Mouse (Mus musculus) limb, embryonic 11.5 days (tissue): ENCODE results near the gene Sipa1l3. TPM values are rescaled to one million over a fixed set of nuclear protein-coding genes. Genes with fewer than 3 reads are reported as not detected.

ENCODE experiments used
- ATAC-seq: fragments of 200-750 bp; cut with Nextera tagmentation; 2 replicates; pipeline ENCODE4 v1.8.0; 2017; ENCODE audit warnings: low read depth; ENCODE audit not compliant: insufficient number of reproducible peaks, low FRiP score, low TSS enrichment
- DNase-seq: peaks from one replicate; pipeline ENCODE4 v3.0.0-alpha.2; 2015; ENCODE audit warnings: low spot score
- H3K27ac ChIP-seq: fragments of 300-500 bp; sonication (generic); replicated peaks from 2 replicates; pipeline ENCODE4 v1.5.1; 2014; ENCODE audit warnings: low read depth, mild to moderate bottlenecking, low read length
- H3K27me3 ChIP-seq: fragments of 300-500 bp; sonication (generic); 2 replicates; pipeline ENCODE4 v1.6.1; 2014; ENCODE audit warnings: mild to moderate bottlenecking, low read length, mixed read lengths; ENCODE audit not compliant: control insufficient read depth, insufficient read depth
- H3K36me3 ChIP-seq: fragments of 300-500 bp; sonication (generic); 2 replicates; pipeline ENCODE4 v1.6.1; 2014; ENCODE audit warnings: mild to moderate bottlenecking, low read length, moderate library complexity, mixed read lengths; ENCODE audit not compliant: control insufficient read depth, insufficient read depth
- H3K4me1 ChIP-seq: fragments of 300-500 bp; sonication (generic); 2 replicates; pipeline ENCODE4 v1.6.1; 2014; ENCODE audit warnings: low read length, mixed read lengths; ENCODE audit not compliant: control insufficient read depth, insufficient read depth
- H3K4me2 ChIP-seq: fragments of 300-500 bp; sonication (generic); 2 replicates; pipeline ENCODE4 v1.6.1; 2014; ENCODE audit warnings: low read depth, mild to moderate bottlenecking, moderate library complexity; ENCODE audit not compliant: severe bottlenecking
- H3K4me3 ChIP-seq: fragments of 300-500 bp; sonication (generic); 2 replicates; pipeline ENCODE4 v1.5.1; 2014; ENCODE audit warnings: low read depth, low read length
- H3K9ac ChIP-seq: fragments of 300-500 bp; sonication (generic); 2 replicates; pipeline ENCODE4 v1.6.1; 2014; ENCODE audit warnings: mild to moderate bottlenecking, low read length
- H3K9me3 ChIP-seq: fragments of 300-500 bp; sonication (generic); 2 replicates; pipeline ENCODE4 v1.6.1; 2016; ENCODE audit warnings: low read length; ENCODE audit not compliant: control insufficient read depth
- WGBS: fragments of 180-500 bp; shearing (Covaris S2); extraction: QIAGEN DNeasy Blood & Tissue Kit; methylation state at CpG from one replicate; pipeline ENCODE4 v1.1.7; 2014; 5-methylcytosine and 5-hydroxymethylcytosine counted together
- polyA plus RNA-seq: library from polyadenylated mRNA; unstranded; fragments of >200 nt; fragmentation: Nextera tagmentation; extraction: Ambion mirVana; gene quantifications from 2 replicates; pipeline ENCODE4 v1.2.1, GENCODE M21; 2014

Sipa1l3 gene
- polyA plus RNA-seq, 1 experiment from 2014 or later: 12.1 TPM

DNA sequence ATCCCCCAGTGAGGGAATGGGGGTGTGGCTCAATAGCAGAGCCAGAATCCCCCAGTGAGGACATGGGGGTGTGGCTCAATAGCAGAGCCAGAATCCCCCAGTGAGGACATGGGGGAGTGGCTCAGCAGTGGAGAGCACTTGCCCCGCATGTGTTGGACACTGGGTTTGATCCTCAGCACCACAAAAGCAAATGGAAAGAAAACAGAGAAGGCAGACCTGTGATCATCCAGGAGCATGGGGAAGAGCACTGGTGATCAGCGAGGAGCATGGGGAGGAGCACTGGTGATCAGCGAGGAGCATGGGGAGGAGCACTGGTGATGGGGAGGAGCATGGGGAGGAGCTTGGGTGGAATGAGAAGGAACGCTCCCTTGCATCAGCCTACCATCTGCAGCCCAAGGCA lies 98.6 kb downstream of the Sipa1l3 start:
- Histone ChIP-seq H3K9me3 (no peaks in the 10 kb centered on the region), H3K9ac (no peak overlapping the region), H3K4me3 (no peak overlapping the region), H3K4me2 (no peak overlapping the region), H3K36me3 (no peaks in the 10 kb centered on the region), H3K27ac (no peak overlapping the region), H3K27me3 (no peaks in the 10 kb centered on the region), H3K4me1 (peaks cover 20% of the 10 kb centered on the region)
- WGBS: 45% methylated on average over 4 of the region's 4 CpGs
- DNase-seq: no peak
- no peak for ATAC-seq

DNA sequence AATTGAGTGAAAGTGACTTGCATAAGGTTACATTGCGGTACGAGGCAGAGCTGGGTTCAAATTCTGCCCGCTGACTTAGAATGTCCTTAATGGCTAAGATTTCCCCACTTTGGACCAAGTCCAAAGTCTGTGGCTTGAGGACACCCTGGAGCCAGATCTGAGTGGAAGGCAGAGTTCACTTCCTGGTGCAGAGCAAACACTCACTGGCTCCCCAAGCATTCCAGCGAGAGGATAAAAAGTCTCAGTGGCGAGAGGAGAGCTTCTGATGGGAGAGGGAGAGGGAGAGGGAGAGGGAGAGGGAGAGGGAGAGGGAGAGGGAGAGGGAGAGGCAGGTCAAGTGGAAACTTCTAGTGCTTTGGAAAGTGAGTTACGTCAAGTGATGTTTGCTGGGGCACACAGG lies 100.2 kb downstream of the Sipa1l3 start:
- Histone ChIP-seq H3K9ac (no peak overlapping the region), H3K27ac (no peak overlapping the region), H3K4me1 (peaks cover 15% of the 10 kb centered on the region), H3K27me3 (no peaks in the 10 kb centered on the region), H3K4me2 (no peak overlapping the region), H3K9me3 (no peaks in the 10 kb centered on the region), H3K4me3 (no peak overlapping the region), H3K36me3 (no peaks in the 10 kb centered on the region)
- WGBS: 80% methylated on average over 6 of the region's 6 CpGs
- no peak for DNase-seq
- no peak for ATAC-seq

DNA sequence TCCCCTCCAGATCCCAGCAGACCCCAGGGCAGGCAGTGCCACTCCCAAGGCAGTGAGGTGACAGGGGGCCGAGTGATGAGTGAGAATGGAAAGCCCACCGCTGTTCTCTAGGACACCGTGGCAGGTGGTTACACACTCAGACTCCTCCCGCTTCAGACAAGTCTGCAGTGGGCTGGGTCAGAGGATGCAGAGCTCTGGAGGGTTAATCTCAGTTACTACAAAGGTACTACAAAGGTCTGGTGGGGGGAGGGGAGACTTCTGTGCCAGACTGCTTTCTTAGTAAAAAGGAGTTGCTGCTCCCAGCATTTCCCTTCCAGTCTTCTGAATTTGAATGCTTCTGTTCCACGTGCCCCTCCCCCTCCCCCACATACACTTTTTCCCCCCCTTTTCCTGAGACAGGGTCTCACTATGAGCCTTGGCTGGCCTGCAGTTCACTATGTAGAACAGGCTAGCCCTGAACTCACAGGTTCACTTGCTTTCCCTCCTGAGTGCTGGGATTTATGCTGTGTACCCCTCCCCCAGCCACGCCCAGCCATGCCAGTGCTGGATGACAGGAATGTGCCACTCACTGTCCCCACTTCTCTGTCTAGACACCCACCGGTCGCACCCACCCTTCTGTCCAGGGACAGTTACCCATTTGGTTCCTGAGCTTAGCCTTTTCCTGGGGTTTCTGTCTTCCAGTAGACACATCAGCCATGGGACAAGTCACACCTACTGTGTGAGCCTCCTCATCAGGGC lies 100.9 kb downstream of the Sipa1l3 start:
- H3K4me3 ChIP-seq: no peak overlapping the region
- no peaks in the 10 kb centered on the region for H3K9me3 ChIP-seq
- H3K4me1 ChIP-seq: peaks cover 19% of the 10 kb centered on the region
- no peaks in the 10 kb centered on the region for H3K36me3 ChIP-seq
- DNase-seq (no peak), ATAC-seq (no peak)
- no peak overlapping the region for H3K27ac ChIP-seq
- WGBS: 38% methylated on average over 8 of the region's 8 CpGs
- H3K9ac ChIP-seq: no peak overlapping the region
- no peaks in the 10 kb centered on the region for H3K27me3 ChIP-seq
- H3K4me2 ChIP-seq: no peak overlapping the region

DNA sequence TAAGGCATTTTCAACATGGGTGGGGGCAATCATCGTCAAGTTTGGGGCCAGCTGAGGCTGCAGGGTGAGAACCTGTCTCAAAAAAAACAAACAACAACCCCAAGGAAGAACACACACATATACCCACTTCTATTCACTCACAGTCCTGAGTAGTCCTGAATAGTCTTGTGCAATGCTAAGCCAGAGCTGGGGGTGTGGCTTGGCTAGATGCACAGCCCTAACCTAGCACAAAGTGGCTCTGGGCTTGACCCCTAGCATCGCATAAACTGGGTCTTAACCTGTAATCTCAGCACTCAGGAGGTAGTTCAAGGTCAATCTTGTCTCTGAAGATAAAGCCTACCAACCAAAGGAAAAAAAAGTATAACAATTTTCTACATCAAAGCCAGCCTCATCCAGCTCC lies 101.5 kb downstream of the Sipa1l3 start:
- Histone ChIP-seq H3K4me3 (no peak overlapping the region), H3K27ac (no peak overlapping the region), H3K4me1 (peaks cover 23% of the 10 kb centered on the region), H3K36me3 (no peaks in the 10 kb centered on the region), H3K27me3 (no peaks in the 10 kb centered on the region), H3K9me3 (no peaks in the 10 kb centered on the region), H3K4me2 (no peak overlapping the region), H3K9ac (no peak overlapping the region)
- ATAC-seq (no peak), DNase-seq (no peak)
- 48% methylated on average over 2 of the region's 2 CpGs for WGBS

DNA sequence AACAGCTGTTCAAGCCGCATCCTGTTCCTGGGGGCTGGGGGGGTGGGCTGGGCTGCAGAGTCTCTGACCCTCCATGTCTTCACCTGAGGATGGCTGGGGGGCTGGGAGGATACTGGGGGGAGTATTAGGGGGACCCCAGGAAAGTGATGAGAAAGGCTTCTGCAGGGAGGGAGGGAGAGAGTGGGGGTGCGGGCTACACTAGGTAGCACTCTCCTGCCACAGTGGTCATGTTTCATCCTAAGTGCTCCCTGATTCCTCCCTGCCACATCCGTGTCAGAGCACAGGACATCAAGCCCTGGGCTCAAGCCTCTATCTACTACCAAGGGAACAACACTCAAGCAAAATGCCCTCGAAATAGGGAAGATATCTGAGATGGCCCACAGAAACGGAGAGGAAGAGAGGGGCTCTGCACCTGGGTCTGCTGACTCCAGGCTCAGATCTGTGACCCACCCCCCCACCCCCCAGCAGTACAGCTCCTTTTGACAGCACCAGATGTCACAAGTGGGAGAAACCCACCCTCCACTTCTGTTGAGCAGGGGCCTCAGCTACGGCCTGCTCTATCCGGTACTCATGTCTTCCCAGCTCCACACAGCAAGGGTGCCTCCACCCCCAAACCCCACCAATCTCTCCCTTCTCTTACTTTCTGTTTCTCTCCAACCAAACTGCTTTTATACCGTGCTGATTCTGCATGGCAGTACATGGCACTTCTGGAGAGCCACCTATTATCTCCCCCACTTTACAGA lies 106.4 kb downstream of the Sipa1l3 start:
- H3K27ac ChIP-seq: no peak overlapping the region
- peaks cover 36% of the 10 kb centered on the region for H3K4me1 ChIP-seq

DNA sequence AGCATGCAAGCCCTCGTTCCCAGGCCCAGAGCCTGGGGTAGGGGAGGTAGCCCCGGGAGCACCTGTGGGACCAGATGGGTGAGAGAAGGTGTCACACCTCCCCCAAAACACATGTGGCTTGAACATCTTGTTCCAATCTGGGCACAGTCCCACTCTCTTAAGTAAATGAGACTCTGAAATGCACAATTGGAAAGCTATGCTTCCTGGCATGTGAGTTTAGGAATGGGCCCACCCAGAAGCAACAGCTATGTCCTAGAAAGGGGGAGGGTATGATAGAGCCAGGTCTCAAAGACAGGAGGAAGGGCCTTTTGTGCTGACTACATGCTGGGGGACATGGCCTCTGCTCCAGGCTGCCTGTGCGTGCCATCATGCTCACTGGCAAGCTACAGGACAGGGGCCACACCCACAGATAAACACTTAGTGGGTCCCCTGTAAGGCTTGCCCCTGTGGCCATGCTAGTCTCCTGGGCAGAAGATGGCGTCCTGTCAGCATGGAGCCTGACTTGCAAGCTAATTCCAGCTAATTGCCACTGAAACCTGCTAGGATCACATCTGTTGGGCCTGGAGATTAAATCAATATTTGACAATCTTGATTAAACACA lies 107.1 kb downstream of the Sipa1l3 start:
- Histone ChIP-seq H3K27me3 (no peaks in the 10 kb centered on the region), H3K4me2 (0 out of 2 replicates have a peak overlapping the region, but pooled peaks have one; percentile 8), H3K4me3 (no peak overlapping the region), H3K36me3 (no peaks in the 10 kb centered on the region), H3K27ac (peak overlapping the region; percentile 58), H3K9me3 (no peaks in the 10 kb centered on the region), H3K4me1 (peaks cover 34% of the 10 kb centered on the region), H3K9ac (no peak overlapping the region)
- ATAC-seq (peak; percentile 44), DNase-seq (peak; percentile 71)
- WGBS: 17% methylated on average over 4 of the region's 4 CpGs

More for the DNA sequence above, 106.4 kb downstream of the Sipa1l3 start:
- Histone ChIP-seq H3K27me3 (no peaks in the 10 kb centered on the region), H3K9me3 (no peaks in the 10 kb centered on the region), H3K36me3 (no peaks in the 10 kb centered on the region), H3K9ac (no peak overlapping the region), H3K4me3 (no peak overlapping the region), H3K4me2 (no peak overlapping the region)
- ATAC-seq (peak; percentile 32), DNase-seq (no peak)
- WGBS: 52% methylated on average over 8 of the region's 8 CpGs

DNA sequence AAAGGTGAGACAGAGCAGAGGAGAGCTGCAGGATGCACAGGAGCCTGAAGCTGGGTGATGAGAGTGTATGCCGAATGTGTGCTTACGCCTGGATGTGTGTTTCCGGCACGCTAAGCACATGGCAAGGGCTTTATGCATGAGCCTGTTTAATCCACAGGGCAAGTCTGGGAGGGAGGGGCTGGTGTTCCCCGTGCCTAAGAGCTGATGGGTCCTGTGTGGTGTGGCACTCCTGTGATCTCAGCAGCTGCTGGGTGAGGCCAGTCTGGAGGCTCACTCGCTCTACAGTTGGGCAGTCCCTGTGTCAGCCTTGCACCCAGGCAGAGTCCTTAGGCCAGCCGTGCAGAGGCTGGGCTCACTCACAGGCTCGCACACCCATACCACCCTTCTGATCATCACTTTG lies 108.0 kb downstream of the Sipa1l3 start:
- H3K4me2 ChIP-seq: no peak overlapping the region
- DNase-seq (no peak), ATAC-seq (no peak)
- H3K36me3 ChIP-seq: no peaks in the 10 kb centered on the region
- WGBS: 81% methylated on average over 8 of the region's 8 CpGs
- H3K27me3 ChIP-seq: no peaks in the 10 kb centered on the region
- H3K9me3 ChIP-seq: no peaks in the 10 kb centered on the region
- no peak overlapping the region for H3K27ac ChIP-seq
- H3K4me3 ChIP-seq: no peak overlapping the region
- H3K9ac ChIP-seq: no peak overlapping the region
- H3K4me1 ChIP-seq: peaks cover 34% of the 10 kb centered on the region

DNA sequence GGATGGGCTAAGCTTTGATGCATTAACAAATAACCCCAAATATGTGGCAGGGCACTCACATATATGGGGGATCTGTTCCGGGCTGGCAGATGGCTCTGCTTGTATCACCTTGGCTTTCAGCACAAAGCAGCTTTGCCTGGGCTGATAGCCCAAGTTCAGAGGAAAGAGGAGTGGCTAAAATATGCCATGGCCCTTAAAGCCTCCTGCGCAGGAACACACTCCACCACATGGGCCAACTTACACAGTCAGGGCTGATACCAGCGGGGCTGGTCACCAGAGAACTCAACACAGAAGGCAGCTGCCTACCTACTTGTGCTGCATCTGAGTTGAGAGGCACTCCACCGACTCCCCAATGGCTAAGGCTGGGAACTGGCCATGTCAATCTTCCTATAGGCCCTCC lies 111.6 kb downstream of the Sipa1l3 start:
- Histone ChIP-seq H3K4me2 (no peak overlapping the region), H3K27ac (no peak overlapping the region), H3K4me3 (no peak overlapping the region), H3K4me1 (peaks cover 25% of the 10 kb centered on the region), H3K36me3 (no peaks in the 10 kb centered on the region), H3K9ac (no peak overlapping the region), H3K9me3 (no peaks in the 10 kb centered on the region), H3K27me3 (no peaks in the 10 kb centered on the region)
- ATAC-seq: no peak
- DNase-seq: no peak
- 89% methylated on average over 4 of the region's 4 CpGs for WGBS
